Mouse (Mus musculus) T-helper 1 cell (primary cell): ENCODE results near the gene Mafk.

Source experiments
- in situ Hi-C: fragments of 300-600 bp; cut with MboI, MseI; formaldehyde crosslinking; loops from one replicate; pipeline ENCODE4 v1.15.1; 2025; ENCODE audit warnings: high pct_unique_total_duplicates

Mafk gene

DNA sequence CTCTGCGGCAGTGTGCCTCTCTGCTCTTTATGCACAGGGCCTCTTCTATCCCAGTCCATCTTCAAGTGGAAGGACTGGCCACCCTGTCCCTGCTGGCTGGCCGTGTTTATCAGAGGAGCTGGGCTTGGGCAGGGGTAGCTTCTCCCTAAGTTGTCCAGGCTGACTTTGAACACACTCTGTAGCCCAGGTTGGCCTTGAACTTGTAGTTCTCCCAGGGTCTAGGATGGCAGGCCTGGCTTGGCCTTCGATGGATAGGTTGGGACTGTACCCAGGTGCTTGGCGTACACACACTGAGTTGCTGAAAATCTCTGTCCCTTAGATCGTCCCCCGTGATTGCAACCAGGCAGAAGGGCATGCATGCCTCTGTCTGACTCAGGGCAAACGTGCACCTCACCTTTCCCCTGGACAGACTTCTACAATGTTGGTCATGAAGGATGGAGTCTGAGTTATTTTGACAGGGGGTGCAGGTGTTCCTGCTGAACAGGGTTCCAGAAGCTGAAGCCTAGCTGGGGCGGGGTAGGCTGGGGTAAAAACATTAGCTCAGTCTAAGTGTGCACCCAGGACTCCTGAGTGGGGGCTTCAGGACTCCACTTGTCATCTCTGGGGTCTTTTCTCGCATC is 4.8 kb downstream of the Mafk start:
- in situ Hi-C loops, result loop anchor here (10.0 kb wide), 1 partner anchor 799 kb away; no protein-coding TSS in a partner anchor

- in situ Hi-C loops, result loop anchor here (10.0 kb wide), 1 partner anchor 798 kb away; no protein-coding TSS in a partner anchor
Observed at GRCm38 (mm10) chr5:139796900-139797299, 5.6 kb downstream of the Mafk start.

GRCm38 (mm10) chr5:139797473-139798167 is 6.3 kb downstream of the Mafk start:
- in situ Hi-C loops, result loop anchor here (10.0 kb wide), 1 partner anchor 797 kb away; no protein-coding TSS in a partner anchor

- in situ Hi-C loops, result loop anchor here (10.0 kb wide), 1 partner anchor 796 kb away; no protein-coding TSS in a partner anchor
Observed at GRCm38 (mm10) chr5:139798168-139798900, 7.0 kb downstream of the Mafk start.

DNA sequence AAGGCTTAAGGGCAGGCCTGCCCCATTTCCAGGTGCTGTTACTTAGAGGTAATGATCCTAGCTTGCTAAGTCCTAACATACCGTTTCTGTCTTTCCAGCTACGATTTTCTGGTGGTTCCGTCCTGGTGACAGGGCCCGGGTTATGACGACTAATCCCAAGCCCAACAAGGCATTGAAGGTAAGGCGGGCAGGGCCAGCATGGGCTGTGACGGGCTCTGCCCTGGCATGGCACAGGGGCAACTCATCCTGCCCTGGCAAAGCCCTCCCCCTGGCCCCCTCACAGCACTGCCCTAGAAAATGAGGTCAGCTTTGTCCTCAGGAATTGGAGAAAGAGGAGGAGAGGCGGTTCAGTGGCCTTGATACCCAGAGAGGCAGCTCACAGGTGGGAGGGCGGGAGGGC is 7.7 kb downstream of the Mafk start:
- in situ Hi-C loops, result loop anchor here (10.0 kb wide), 1 partner anchor 796 kb away; no protein-coding TSS in a partner anchor

DNA sequence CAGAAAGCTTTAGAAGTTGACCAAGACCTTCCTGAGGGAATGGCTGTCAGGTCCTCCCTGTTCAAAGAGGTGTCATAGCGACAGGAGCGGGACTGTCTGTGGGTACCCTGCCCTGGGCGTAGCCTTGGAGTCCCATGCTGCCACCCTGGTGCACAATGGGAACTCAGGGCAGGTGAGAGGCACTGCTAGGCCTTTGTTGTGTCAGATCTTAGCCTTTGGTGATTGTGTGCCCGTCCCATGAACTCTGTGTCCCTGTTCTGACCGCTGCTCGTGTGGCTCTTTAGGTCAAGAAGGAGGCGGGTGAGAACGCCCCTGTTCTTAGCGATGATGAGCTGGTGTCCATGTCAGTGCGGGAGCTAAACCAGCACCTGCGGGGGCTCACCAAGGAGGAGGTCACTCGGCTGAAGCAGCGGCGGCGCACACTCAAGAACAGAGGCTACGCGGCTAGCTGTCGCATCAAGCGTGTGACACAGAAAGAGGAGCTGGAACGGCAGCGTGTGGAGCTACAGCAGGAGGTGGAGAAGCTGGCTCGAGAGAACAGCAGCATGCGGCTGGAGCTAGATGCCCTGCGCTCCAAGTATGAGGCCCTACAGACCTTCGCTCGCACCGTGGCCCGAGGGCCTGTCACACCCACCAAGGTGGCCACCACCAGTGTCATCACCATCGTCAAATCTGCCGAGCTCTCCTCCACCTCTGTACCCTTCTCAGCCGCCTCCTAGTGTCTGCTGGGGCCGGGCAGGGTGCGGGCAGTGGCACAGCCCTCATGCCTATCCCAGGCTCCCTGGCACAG is 8.7 kb downstream of the Mafk start:
- in situ Hi-C loops, result loop anchor here (10.0 kb wide), 1 partner anchor 795 kb away; no protein-coding TSS in a partner anchor

DNA sequence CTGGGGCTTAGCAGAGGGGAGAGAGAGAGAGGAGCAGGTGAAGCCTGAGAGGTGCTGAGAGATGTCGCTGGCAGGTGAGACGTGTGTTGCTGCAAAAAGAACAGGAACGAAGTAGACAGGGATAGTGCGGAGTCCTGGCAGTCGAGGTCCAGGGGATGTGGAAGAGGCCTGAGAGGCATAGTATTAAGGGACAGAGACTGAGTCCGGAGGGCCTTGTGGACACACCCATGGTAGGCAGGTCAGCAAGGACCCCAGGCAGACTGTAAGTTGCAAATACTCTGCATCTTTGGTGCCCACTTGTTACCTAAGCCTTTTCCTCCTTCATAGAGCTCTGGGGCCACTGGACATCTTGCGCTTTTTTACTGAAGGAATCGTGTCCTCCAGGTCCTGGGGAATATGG is 9.9 kb downstream of the Mafk start:
- in situ Hi-C loops, result no loop called here

DNA sequence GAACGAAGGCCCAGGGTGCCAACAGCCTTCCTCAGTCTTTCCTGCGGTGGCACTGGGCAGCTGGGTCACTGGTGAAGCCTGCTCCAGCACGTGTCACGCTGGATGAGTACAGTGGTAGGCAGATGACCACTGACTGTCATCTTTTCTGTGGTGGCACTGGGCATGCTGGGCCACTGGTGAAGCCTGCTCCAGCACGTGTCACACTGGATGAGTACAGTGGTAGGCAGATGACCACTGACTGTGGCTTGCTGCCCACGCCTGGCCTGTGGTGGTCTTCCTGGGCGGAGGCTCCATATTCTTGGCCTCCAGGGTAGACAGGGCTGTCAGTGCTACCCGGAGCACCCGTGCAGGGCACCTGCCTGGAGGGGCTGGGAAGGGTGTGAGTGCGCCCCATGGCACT is 10.6 kb downstream of the Mafk start:
- in situ Hi-C loops, result no loop called here

- in situ Hi-C loops, result no loop called here
Observed at GRCm38 (mm10) chr5:139803165-139803564, 11.9 kb downstream of the Mafk start.

DNA sequence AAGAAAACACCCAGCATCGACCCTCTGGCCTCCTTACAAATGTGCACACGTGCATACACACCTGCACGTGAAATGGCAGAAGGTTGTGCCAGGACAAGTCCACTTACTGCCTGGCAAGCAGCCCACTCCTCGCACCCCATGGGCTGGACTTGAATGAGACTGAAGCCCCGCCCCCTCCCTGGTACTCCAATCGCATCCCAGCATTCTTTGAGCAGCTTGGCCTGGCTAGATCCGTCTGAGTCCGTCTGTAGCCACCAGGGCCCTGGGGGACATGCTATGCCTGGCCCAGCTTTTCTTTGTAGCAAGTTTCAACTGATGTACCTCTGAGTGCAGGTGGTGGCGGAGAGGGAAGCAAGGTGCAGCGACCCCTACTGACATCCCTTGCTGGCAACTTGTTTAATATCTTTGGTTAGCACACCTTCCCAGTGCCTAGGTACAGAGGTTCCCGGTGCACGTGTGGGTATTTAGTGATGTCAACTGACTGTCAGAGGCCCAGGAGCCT is 12.3 kb downstream of the Mafk start:
- in situ Hi-C loops, result no loop called here

- in situ Hi-C loops, result no loop called here
Observed at GRCm38 (mm10) chr5:139804107-139804551, 12.8 kb downstream of the Mafk start.

DNA sequence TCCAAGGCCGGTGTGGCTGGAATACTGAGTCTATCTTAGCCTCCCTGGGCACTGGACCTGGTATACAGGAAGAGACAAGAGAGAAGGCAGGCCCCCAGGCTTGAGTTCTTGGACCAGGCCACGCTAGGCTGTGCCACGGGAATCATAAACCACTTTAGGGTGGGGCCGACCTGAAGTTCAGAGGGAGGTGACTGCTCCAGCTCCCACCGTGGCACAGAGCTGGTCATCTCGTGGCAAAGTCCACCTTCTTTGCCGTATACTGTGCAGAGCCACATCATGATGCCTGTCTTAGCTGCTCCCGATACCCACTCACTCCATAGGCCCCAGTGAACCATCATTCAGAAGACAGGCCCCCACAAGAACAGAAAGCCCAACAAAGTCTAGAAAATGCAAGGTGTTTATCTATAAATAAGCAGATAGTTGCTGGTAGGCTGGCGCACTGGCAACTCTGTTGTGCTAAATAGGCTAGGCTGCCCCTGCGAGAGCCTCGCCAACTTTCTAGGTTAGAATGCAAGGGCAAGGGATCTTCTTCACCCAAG is 13.3 kb downstream of the Mafk start:
- in situ Hi-C loops, result no loop called here

GRCm38 (mm10) chr5:139805924-139806323 is 14.6 kb downstream of the Mafk start:
- in situ Hi-C loops, result no loop called here

DNA sequence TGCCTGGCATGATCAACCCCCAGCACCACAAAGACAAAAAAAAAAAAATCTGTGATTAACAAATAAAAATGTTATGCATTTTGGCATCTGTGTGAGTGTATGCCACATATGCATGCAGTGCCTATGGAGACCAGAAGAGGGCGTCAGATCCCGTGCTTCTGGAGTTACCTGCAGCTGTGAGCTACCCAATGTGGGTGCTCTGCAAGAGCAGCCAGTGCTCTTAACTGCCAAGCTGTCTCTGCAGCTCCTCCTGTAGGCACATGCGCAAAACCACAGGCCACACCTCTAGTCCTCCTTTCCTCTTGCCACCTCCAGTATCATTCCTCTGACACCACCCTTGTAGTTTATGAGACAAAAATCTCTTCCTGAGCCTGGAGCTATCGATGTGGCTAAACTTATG is 18.1 kb downstream of the Mafk start:
- in situ Hi-C loops, result no loop called here

DNA sequence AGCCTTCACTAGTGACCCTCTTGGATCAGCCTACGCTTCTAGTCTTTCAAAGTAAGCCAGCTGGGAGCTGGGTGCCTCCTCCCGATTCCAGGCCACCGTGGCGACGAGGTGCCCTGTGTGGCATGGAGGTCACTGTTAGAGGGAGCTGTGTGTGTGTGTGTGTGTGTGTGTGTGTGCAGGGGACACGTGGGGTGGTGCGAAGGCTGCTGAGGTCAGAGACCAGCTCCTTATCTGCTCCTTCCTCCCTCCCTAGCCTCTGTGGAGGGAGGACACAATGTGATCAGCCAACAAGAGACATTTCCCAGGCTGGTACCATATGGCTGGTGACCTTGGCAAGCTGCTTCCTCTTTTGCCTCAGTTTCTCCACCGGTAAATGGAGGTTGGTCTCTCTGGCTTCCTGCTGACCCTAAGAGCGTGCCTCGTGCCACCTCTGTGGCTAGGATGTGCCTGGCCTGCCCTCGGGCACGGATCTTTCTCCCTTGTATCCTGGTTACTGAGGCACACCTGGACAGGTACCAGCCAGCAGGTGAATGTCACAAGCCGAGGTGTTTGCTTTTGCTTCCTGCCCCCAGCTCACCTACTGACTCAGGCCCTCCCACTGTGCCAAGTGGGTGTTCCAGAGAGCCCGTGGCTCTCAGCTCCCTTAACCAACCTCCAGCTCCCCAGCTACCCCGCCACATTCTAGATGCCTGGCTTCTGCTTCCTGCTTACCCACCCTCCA is 20.5 kb downstream of the Mafk start:
- in situ Hi-C loops, result no loop called here

GRCm38 (mm10) chr5:139812398-139813125 is 21.2 kb downstream of the Mafk start:
- in situ Hi-C loops, result no loop called here

DNA sequence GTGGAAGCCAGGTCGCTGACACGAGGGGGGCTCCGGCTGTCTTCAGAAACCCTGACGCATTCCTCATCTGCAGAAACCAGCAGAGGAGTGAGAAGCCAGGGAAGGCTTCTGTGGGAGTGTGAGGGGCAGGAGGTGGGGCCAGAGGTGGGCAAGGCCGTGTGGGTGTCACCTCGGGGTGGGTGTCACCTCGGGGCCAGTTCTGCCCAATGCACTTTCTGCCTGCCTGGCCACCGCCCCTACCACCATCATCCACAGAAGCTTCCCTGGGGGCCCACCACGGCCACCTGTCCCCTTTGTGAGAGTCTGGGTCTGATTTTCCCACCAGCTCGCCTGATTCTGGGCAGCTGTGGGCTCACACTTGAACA is 21.8 kb downstream of the Mafk start:
- in situ Hi-C loops, result no loop called here

- in situ Hi-C loops, result no loop called here
Observed at GRCm38 (mm10) chr5:139813963-139814381, 22.7 kb downstream of the Mafk start.

GRCm38 (mm10) chr5:139815964-139816363 is 24.7 kb downstream of the Mafk start:
- in situ Hi-C loops, result loop anchor here (5.0 kb wide), 1 partner anchor 104 kb away; no protein-coding TSS in a partner anchor

GRCm38 (mm10) chr5:139816445-139816844 is 25.1 kb downstream of the Mafk start:
- in situ Hi-C loops, result loop anchor here (5.0 kb wide), 1 partner anchor 104 kb away; no protein-coding TSS in a partner anchor
